Mouse (Mus musculus) forelimb bud, embryonic 11.5 days (tissue): Measurements from ENCODE around the gene Blzf1.

Experiments used
- DNase-seq: peaks from one replicate; pipeline ENCODE4 v3.0.0-alpha.2; 2012; ENCODE audit warnings: low read depth, low spot score

The Blzf1 gene

GRCm38 (mm10) chr1:164307124-164307751, at the start of gene Blzf1:
Blzf1 (minus strand) TSS chr1:164307489.
- DNase-seq = peak; percentile 98

GRCm38 (mm10) chr1:164353443-164353842, 46.2 kb upstream of the Blzf1 start:
- DNase-seq = no peak

- DNase-seq = no peak
These were observed 34.9 kb upstream of the Blzf1 start for GRCm38 (mm10) chr1:164342161-164342560.

GRCm38 (mm10) chr1:164335846-164336245, 28.6 kb upstream of the Blzf1 start:
- DNase-seq = no peak

DNA sequence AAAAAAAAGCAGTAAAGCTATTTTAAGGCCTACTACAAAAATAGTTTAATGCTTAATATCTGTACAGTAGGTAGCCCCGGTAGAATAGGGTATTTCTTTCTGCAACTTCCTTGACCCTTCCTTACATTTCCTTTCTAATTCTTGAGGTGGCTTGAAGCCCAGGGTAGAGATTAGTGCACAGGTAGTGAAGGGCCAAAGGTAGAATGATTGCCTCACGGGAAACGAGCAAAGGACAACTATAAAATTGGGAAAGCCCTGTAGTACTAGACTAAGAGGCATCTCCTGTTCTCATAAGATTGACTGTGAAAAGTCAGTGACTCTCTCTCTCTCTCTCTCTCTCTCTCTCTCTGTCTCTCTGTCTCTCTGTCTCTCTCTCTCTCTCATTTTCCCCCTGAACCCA, 28.1 kb upstream of the Blzf1 start:
- DNase-seq = no peak

GRCm38 (mm10) chr1:164332559-164332958, 25.3 kb upstream of the Blzf1 start:
- DNase-seq = no peak

DNA sequence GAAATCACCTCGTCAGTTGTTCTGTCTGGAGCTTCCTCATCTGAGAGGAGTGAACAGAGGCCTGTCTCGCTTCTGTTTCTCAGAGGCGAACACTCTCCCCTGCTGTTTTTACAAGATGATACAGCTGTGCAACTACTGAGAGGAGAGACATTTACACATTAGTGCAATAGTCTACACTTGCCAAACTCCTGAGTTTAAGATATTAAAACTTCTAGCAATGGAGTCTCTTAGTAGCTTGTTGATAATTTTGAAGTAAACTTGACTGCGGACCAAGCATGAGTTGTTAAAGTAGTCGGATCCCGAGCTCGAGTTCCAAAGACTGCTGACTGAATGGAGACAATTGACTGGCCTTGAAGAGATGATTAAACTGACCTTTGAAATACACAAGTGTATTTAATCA, 20.5 kb upstream of the Blzf1 start:
- DNase-seq = no peak

DNA sequence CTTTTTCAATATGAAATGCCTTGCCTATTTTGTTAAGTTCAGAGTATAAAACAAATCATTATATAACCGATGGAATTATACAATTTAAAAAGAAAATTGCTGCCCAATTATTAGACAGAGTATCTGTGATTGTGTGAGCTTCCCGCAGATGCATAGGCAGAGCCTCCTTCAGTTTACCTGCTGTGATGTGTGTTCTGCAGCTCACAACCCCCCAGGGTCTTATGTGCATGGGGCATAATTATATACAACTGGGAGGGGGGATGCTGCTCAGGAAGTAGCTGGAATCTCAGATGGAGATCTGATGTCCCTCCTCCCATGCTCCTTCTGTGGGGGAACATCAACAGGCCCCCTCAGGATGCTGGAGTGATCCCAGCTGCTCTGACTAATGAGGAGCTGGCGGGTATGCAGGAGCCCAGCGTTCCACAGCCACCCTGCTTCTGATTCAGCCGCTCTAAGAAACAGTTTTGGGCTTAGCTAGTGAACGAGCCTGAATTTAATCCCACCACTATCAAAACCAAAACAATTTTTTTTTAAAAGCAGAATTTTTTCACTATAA, 19.4 kb upstream of the Blzf1 start:
- no peak for DNase-seq

- no peak for DNase-seq
These were observed 17.6 kb upstream of the Blzf1 start for GRCm38 (mm10) chr1:164324878-164325277.

GRCm38 (mm10) chr1:164324221-164324620, 16.9 kb upstream of the Blzf1 start:
- no peak for DNase-seq

GRCm38 (mm10) chr1:164322987-164323650, 15.8 kb upstream of the Blzf1 start:
- DNase-seq = no peak

DNA sequence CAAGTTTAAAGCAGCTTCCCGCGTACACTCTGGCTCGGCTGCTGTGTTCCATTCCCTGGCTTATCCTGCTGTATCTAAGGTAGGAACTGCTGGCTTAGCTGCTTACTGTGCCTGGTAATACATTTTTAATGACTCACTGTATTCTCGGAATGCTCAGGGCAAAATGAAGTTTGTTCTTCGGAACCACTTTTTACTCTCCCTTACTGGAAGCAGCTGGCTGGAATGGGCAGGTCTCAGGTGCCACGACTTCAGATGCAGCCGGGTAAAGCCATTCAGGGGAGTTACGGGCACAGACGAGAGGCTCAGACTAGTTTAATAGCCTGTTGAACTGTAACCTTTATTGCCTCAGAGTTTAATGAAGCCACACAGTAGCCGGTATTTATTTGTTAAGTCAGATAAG, 14.1 kb upstream of the Blzf1 start:
- DNase-seq = peak; percentile 31

DNA sequence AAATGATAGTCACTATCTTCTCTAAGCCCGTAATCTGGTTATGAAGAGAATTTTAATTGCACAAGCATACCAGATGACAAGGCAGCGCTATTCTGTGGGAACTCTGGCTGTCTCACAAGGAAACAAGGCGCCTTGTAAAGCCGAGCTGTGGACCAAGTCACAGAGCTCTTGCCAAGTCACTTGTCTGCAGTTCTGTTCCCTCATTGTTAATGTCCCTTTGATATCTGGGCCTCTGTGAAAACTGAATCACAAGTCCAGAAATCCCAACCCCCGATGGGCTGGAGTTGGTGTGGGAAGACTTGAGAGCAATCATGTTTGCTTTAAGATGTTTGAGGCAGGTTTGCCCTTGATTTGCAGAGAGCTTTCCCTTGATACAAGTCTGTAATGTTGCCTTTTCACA, 13.4 kb upstream of the Blzf1 start:
- DNase-seq = no peak

- no peak for DNase-seq
These were observed 12.4 kb upstream of the Blzf1 start for GRCm38 (mm10) chr1:164319542-164320140.

GRCm38 (mm10) chr1:164318474-164318873, 11.2 kb upstream of the Blzf1 start:
- DNase-seq = no peak

- DNase-seq = no peak
These were observed 10.0 kb upstream of the Blzf1 start for GRCm38 (mm10) chr1:164317261-164317660.

GRCm38 (mm10) chr1:164316697-164317096, 9.4 kb upstream of the Blzf1 start:
- DNase-seq = peak; percentile 70

DNA sequence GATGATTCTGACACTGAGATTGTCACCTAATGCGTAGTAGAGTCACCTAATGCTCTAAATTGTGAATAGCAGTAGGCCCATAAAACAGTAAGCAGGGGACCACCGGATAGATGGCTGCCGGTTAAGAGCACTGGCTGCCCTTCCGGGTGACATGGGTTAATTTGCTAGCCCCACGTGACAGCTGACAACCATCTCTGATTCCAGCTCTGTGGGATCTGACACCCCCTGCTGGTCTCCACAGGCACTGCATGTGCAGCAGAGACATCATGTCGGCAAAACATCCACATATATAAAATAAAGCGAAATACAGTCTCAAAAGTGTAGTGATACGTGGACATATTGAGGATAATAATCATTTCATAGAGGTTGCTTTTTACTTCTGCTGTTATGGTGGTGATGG, 8.0 kb upstream of the Blzf1 start:
- peak; percentile 33 for DNase-seq

DNA sequence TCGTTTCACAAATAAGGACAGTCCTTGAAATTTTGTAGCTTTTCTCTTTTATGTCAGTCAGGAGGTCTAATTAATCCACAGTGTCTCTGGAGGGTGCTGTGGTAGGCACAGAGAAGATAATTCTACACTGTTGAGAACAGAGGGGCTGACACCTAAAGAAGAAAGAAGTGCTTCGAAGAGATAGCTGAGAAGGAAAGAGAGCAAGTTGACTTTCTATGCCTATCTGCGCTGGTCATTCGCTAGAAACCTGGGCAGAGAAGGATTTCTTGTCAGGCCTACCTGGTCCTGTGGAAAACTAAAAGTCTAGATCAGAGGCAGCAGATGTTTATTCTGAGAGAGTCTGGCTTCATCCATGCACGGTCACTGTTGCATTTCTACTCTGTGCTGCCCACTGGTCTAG, 6.8 kb upstream of the Blzf1 start:
- DNase-seq = no peak

- DNase-seq = no peak
These were observed 633 bp upstream of the Blzf1 start for GRCm38 (mm10) chr1:164307922-164308321.

- DNase-seq = no peak
These were observed 3.5 kb downstream of the Blzf1 start, which contains the start of gene Nme7 for GRCm38 (mm10) chr1:164303821-164304220. Nme7 (plus strand) TSS chr1:164304121.

- no peak for DNase-seq
These were observed 5.3 kb downstream of the Blzf1 start for GRCm38 (mm10) chr1:164301949-164302348.

DNA sequence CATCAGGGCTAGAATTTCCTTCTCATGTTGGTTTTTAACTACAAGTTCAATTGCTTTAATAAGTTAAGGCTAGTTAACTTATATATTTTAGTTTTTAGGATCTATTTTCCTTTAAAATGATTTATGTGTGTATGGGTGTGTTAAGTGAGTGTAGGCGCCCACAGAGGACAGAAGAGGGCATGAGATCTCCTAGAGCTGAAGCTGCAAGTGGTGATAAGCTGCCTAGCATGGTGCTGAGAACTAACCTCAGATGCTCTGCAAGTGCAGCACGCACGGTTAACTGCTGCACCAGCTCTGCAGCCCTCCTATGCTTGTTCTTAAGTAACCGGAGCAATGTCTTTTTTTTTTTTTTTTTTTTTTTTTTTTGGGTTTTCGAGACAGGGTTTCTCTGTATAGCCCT, 10.8 kb downstream of the Blzf1 start:
- DNase-seq = no peak
